Comparison of ENCODE assay signal across 22 mouse cellular contexts in the genomic region with DNA sequence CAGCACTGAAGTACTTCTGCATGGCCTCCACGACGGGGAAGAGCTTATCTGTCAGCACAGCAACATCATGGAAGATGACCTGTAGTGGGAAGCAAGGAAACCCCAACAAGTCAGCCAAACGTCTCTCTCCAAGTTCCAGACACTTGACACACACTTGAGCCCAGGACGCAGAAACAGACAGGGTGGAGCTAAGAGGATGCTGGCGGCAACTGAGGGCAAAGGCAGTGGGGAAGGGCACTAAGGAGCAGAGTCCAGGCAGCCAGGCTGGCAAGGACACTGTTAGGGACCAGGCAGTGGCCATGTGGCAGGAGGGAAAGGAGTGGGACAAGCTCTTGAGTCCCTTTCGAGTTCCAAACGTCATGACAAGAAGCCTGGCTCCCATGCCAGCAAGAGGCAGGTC. TPM values are rescaled to one million over a fixed set of nuclear protein-coding genes. Genes with fewer than 3 reads are reported as not detected.
DNase-seq lines count a peak whose midpoint lies in the region; ATAC-seq and TF ChIP-seq lines count a peak whose summit lies in the region.
"Had no signal": no experiment of that assay in that cellular context is flagged by ENCODE, and none has a peak within 500 bp of the region (broad histone marks: within the 10 kb centered on the region; RNA-seq: fewer than 3 reads in every experiment).

No protein-coding gene starts in this region.

- WGBS in heart, embryonic 10.5 days, result 50% methylated on average over 7 of the region's 7 CpGs
- WGBS in heart, embryonic 11.5 days (ENCODE audit: insufficient replicate concordance), result 51% methylated on average over 7 of the region's 7 CpGs
- 60% methylated on average over 7 of the region's 7 CpGs for WGBS in intestine, postnatal 0 days
- 81% methylated on average over 7 of the region's 7 CpGs for WGBS in intestine, embryonic 15.5 days
- WGBS in kidney, adult 2 months, result 71% methylated on average over 7 of the region's 7 CpGs
- WGBS in lung, postnatal 0 days, result 46% methylated on average over 7 of the region's 7 CpGs

- H3K9me3 ChIP-seq in heart, embryonic 10.5 days, result no peaks in the 10 kb centered on the region
- H3K9me3 ChIP-seq in heart, embryonic 11.5 days (replicated peaks; ENCODE audit: control insufficient read depth, low read length), result no peaks in the 10 kb centered on the region
- H3K9me3 ChIP-seq in intestine, postnatal 0 days (ENCODE audit: control insufficient read depth), result no peaks in the 10 kb centered on the region
- no peaks in the 10 kb centered on the region for H3K9me3 ChIP-seq in intestine, embryonic 15.5 days
- no peaks in the 10 kb centered on the region for H3K9me3 ChIP-seq in lung, postnatal 0 days (ENCODE audit: low read length)
- H3K9me3 ChIP-seq: G1E had no signal

- no peak overlapping the region for H3K9ac ChIP-seq in heart, embryonic 11.5 days (ENCODE audit: low read depth, low read length)
- no peak overlapping the region for H3K9ac ChIP-seq in intestine, postnatal 0 days (ENCODE audit: low read depth, low read length)
- H3K9ac ChIP-seq in intestine, embryonic 15.5 days, result no peak overlapping the region
- no peak overlapping the region for H3K9ac ChIP-seq in lung, postnatal 0 days (replicated peaks; ENCODE audit: low read depth)

- H3K27me3 ChIP-seq in heart, embryonic 10.5 days (ENCODE audit: insufficient read depth, poor library complexity, severe bottlenecking), result no peaks in the 10 kb centered on the region
- no peaks in the 10 kb centered on the region for H3K27me3 ChIP-seq in heart, embryonic 11.5 days (ENCODE audit: control insufficient read depth, insufficient read depth, low read length)
- no peaks in the 10 kb centered on the region for H3K27me3 ChIP-seq in intestine, postnatal 0 days (replicated peaks; ENCODE audit: control insufficient read depth, insufficient read depth, low read length)
- no peaks in the 10 kb centered on the region for H3K27me3 ChIP-seq in intestine, embryonic 15.5 days (replicated peaks)
- no peaks in the 10 kb centered on the region for H3K27me3 ChIP-seq in kidney, adult 2 months (replicated peaks; ENCODE audit: control insufficient read depth, insufficient read depth, low read length)
- H3K27me3 ChIP-seq in lung, postnatal 0 days (replicated peaks; ENCODE audit: insufficient read depth, low read length), result no peaks in the 10 kb centered on the region
- H3K27me3 ChIP-seq: CH12.LX, Patski had no signal

- peak overlapping the region; percentile 57 for H3K27ac ChIP-seq in heart, embryonic 10.5 days
- H3K27ac ChIP-seq in heart, embryonic 11.5 days (ENCODE audit: low read depth, low read length), result no peak overlapping the region
- no peak overlapping the region for H3K27ac ChIP-seq in intestine, postnatal 0 days (ENCODE audit: low read depth, low read length)
- H3K27ac ChIP-seq in intestine, embryonic 15.5 days, result no peak overlapping the region
- no peak overlapping the region for H3K27ac ChIP-seq in kidney, adult 2 months (ENCODE audit: insufficient read depth, low read depth, low read length)
- H3K27ac ChIP-seq in lung, postnatal 0 days (ENCODE audit: low read length), result no peak overlapping the region

- no peaks in the 10 kb centered on the region for H3K36me3 ChIP-seq in heart, embryonic 10.5 days
- no peaks in the 10 kb centered on the region for H3K36me3 ChIP-seq in heart, embryonic 11.5 days (ENCODE audit: control insufficient read depth, insufficient read depth, low read length)
- H3K36me3 ChIP-seq in intestine, postnatal 0 days (ENCODE audit: control insufficient read depth, insufficient read depth), result peaks cover 4% of the 10 kb centered on the region; the same call in 1 of the 2 replicates
- H3K36me3 ChIP-seq in intestine, embryonic 15.5 days, result no peaks in the 10 kb centered on the region; the same call in 1 of the 2 replicates
- no peaks in the 10 kb centered on the region for H3K36me3 ChIP-seq in kidney, adult 2 months (ENCODE audit: control insufficient read depth, insufficient read depth, low read length)
- H3K36me3 ChIP-seq in lung, postnatal 0 days (ENCODE audit: insufficient read depth, low read length), result no peaks in the 10 kb centered on the region

- no peak for DNase-seq in heart, embryonic 10.5 days (ENCODE audit: low spot score)
- DNase-seq in kidney, adult 2 months, result peak; percentile 30
- no peak for DNase-seq in kidney, adult 8-10 months
- peak; percentile 51 for DNase-seq in lung, postnatal 0 days (ENCODE audit: low spot score)
- no peak for DNase-seq in lung, postnatal 36 days
- DNase-seq: adrenal gland, adult 2 months; adrenal gland, adult 8-10 months; adrenal gland, postnatal 10 days; adrenal gland, postnatal 14 days; adrenal gland, postnatal 25 days; adrenal gland, postnatal 36 days; B cell, adult 2 months; cerebellum, adult 11 months; cerebellum, adult 11-12 months had no signal

- TF ChIP-seq CTCF in intestine, postnatal 0 days (IDR thresholded peaks at IDR 0.05; ENCODE audit: low read depth), result no peak
- no peak for TF ChIP-seq CTCF in kidney, adult 2 months (conservative IDR thresholded peaks at IDR 0.05; ENCODE audit: insufficient read depth, insufficient read length, low read depth, low read length)
- no peak for TF ChIP-seq CTCF in lung, postnatal 0 days (IDR thresholded peaks at IDR 0.05)

- no peak overlapping the region for H3K4me3 ChIP-seq in heart, embryonic 10.5 days
- no peak overlapping the region for H3K4me3 ChIP-seq in heart, embryonic 11.5 days (ENCODE audit: low read depth, low read length)
- H3K4me3 ChIP-seq in intestine, postnatal 0 days (ENCODE audit: low read depth, low read length), result no peak overlapping the region
- H3K4me3 ChIP-seq in intestine, embryonic 15.5 days (replicated peaks), result no peak overlapping the region
- H3K4me3 ChIP-seq in kidney, adult 2 months (ENCODE audit: insufficient read depth, low read depth, low read length), result no peak overlapping the region
- no peak overlapping the region for H3K4me3 ChIP-seq in lung, postnatal 0 days (ENCODE audit: low read depth, low read length)

- ATAC-seq in heart, embryonic 11.5 days (replicated peaks; ENCODE audit: insufficient number of reproducible peaks, low FRiP score, low TSS enrichment), result no peak
- peak; percentile 59 for ATAC-seq in intestine, postnatal 0 days
- no peak for ATAC-seq in intestine, embryonic 15.5 days
- ATAC-seq in lung, postnatal 0 days, result peak; percentile 72
- ATAC-seq: activated CD4-positive, CD25-positive, alpha-beta regulatory T cell, adult 4 months; CD4-positive, CD25-positive, alpha-beta regulatory T cell, adult 4 months had no signal

- peaks cover 70% of the 10 kb centered on the region for H3K4me1 ChIP-seq in heart, embryonic 10.5 days
- H3K4me1 ChIP-seq in heart, embryonic 11.5 days (ENCODE audit: control insufficient read depth, insufficient read depth, low read length), result peaks cover 38% of the 10 kb centered on the region
- 0 out of 2 replicates have a peak, but pooled peaks cover 4% of the 10 kb centered on the region for H3K4me1 ChIP-seq in intestine, postnatal 0 days (replicated peaks; ENCODE audit: control insufficient read depth, insufficient read depth, low read length)
- H3K4me1 ChIP-seq in intestine, embryonic 15.5 days (replicated peaks), result peaks cover 8% of the 10 kb centered on the region; the same call in 1 of the 2 replicates
- H3K4me1 ChIP-seq in kidney, adult 2 months (ENCODE audit: control insufficient read depth, insufficient read depth, low read length), result no peaks in the 10 kb centered on the region
- no peaks in the 10 kb centered on the region for H3K4me1 ChIP-seq in lung, postnatal 0 days (ENCODE audit: insufficient read depth, low read depth, low read length)

- TF ChIP-seq POLR2A in kidney, adult 2 months (IDR thresholded peaks at IDR 0.05; ENCODE audit: low read depth, low read length), result no peak

- no peak for TF ChIP-seq EP300 in lung, postnatal 0 days (IDR thresholded peaks at IDR 0.05)

- H3K4me2 ChIP-seq in heart, embryonic 11.5 days, result no peak overlapping the region
- no peak overlapping the region for H3K4me2 ChIP-seq in intestine, postnatal 0 days (replicated peaks; ENCODE audit: low read depth)
- H3K4me2 ChIP-seq in intestine, embryonic 15.5 days (replicated peaks), result no peak overlapping the region
- no peak overlapping the region for H3K4me2 ChIP-seq in lung, postnatal 0 days (replicated peaks; ENCODE audit: low read depth, low read length)

RNA-seq across cellular contexts. Expression of a gene that starts 30.5 kb away (rescaled TPM):
- 11.8 and 15.0 TPM in 2 replicates for polyA plus RNA-seq in heart, embryonic 10.5 days (2016; fragmentation: Nextera tagmentation; extraction: Ambion mirVana)
- 10.3 and 12.2 TPM in 2 replicates for polyA plus RNA-seq in heart, embryonic 11.5 days (2014; fragmentation: Nextera tagmentation; extraction: Ambion mirVana)
- polyA plus RNA-seq in intestine, postnatal 0 days (2015; fragmentation: Nextera tagmentation; extraction: Ambion mirVana), result 14.3 and 17.1 TPM in 2 replicates
- polyA plus RNA-seq in intestine, embryonic 15.5 days (2015; fragmentation: Nextera tagmentation; extraction: Ambion mirVana), result 14.5 and 17.5 TPM in 2 replicates
- polyA plus RNA-seq in kidney, adult 2 months (2012; rRNA removed), result 16.8 and 18.0 TPM in 2 replicates
- polyA plus RNA-seq in lung, postnatal 0 days (2015; fragmentation: Nextera tagmentation; extraction: Ambion mirVana), result 8.0 and 8.2 TPM in 2 replicates

Comparison
In these comparisons a context has a peak if more than half of its experiments do, and no peak if none do; other contexts are left out.
1. DNase-seq: peak in kidney, adult 2 months (single experiment) and lung, postnatal 0 days (single experiment); none in heart, embryonic 10.5 days (single experiment), kidney, adult 8-10 months (0 of 2) and lung, postnatal 36 days (single experiment).
2. ATAC-seq: peak in intestine, postnatal 0 days (single experiment) and lung, postnatal 0 days (single experiment); none in heart, embryonic 11.5 days (single experiment) and intestine, embryonic 15.5 days (single experiment).